Mouse (Mus musculus) hindlimb bud, embryonic 11.5 days (tissue): ENCODE measurements around the gene Olfr224.
"Not testable (repeated sequence)": the region's sequence is repeated elsewhere in the genome, so short reads cannot be mapped to it uniquely, and the experiment has no call there.

Experiments used
- DNase-seq: peaks from one replicate; pipeline ENCODE4 v3.0.0-alpha.2; 2012; ENCODE audit warnings: low read depth, low spot score; ENCODE audit errors: extremely low spot score

Gene Olfr224

DNA sequence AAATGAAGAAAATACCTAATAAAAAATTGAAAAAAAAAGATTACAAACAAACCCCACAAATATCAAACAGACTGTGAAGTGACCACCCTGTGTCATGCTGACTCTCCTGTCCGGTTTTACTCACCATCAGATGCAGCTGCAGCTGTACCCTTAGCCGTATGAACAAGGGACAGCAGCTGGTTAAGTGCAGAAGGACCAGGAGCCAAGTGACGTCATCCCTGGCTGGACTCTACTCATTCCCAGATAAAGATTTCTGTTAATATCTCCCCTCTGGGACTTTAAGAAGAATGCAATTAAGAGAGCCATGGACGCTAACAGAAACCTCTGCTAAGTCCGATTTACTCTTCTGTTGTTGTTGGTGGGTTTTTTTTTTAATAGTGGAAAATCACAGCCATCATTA, at the start of gene Olfr224:
Gene Olfr224, minus strand, starts transcription at position 149 of the 400 bp plus-strand sequence.
- no peak for DNase-seq

DNA sequence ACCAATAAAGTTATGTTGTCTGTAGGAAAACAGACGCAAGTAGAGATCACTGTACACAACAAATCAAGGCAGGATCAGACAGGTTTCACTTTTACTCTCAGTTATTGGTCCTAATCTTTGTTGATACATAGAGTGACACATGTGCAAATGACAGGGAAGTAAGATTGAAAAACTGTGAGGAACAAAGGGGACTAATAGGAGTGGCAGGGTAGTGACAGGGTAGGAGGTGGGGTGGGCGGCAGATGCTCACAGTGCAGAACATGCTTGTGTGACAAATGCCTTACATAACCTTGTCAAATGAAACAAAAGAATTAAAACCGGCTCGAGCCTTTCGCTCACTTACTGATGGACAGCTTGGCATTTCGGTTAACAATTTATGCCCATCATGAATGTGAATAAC, 48.4 kb upstream of the Olfr224 start:
- DNase-seq, result no peak

DNA sequence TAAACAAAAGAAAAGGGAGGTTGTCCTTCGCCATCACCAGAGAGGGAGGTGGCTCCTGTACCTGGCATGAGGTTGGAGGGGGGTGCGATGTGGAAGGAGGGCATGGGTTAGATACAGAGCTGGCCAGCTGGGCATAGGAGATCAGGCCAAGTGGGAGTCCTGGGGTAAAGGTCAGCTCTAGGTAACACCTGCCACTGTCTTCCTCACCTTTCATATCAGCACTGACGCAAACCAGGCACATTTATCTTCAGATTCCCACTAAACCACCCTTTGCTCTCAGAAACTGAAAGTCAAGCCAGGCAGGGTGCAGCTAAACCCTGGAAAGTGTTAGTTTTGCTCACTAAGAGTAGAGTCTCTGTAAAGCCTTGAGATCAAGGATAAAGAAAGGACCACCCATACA, 48.0 kb upstream of the Olfr224 start:
- DNase-seq, result no peak

DNA sequence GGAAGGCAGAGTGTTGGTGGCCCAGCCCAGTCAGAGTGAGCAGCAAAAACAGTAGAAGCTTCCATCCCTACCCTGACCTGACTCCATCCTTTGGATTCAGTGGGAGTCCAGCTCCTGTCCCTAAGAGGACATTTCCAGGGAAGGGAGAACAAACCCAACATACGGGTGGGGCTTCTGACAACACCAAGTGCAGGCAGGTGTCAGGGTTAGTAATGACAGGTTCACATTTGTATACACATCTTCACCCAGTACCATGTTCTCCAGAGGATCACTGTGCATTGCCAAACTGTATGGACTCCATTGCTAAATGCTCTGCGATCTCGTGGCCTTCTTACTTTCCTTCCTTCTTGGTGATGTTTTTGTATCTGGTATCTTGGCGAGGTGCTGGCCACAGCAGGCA, 45.6 kb upstream of the Olfr224 start, which contains the start of gene 2210407C18Rik:
Gene 2210407C18Rik, minus strand, starts transcription at position 101 of the 400 bp plus-strand sequence.
- DNase-seq, result no peak

DNA sequence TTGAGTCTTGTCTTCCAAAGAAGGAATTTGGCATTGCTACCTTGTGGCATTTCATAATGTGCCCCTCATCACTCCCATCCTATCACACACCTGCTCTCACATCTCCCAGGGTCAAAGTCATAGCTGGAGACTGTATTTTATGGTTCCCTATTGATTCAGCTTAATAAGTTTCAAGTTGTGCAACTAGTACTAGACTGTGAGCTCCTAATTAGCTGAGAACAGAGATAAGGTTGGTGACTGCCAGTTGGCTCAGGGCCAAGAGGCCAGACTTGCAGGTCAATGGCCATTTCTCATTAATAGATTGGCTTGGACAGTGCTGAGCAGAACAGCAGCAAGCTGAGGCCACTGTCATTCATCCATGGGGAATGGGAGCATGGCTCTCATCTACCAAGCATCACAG, 44.2 kb upstream of the Olfr224 start:
- no peak for DNase-seq

DNA sequence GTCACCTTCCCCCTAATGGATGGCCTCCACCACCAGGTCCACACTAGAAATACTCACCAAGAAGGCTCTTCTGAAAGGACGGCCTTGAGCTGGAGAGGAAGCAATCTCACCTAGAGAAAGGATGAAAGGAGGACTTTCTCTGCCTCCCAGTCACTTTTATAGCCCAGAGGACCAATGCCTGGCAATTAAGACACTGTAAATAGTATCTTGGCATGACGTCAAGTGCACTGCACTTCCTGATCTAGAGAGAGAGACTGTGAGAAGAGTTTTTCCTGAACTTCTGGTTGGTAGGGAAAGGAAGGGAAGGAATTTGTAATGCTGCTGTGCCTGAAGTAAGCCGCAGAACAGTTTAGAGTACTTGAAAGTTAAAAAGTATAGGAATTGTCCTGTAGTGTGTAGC, 43.0 kb upstream of the Olfr224 start:
- no peak for DNase-seq

DNA sequence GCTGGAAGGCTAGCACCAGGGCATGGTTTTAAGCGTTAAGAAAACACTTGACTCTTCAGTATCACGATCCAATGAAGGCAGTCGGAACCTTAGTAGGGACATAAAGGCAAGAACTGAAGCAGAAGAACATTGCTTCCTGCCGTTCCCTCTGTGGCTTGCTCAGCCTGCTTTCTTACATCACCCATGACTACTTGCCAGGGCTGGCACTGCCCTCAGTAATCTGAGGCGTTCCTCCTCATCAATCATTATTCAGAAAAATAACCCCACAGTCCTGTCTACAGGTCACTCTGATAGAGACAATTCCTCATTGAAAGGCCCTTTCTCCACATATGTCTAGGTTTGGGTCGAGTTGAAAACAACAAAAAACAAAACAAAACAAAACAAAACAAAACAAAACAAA, 36.7 kb upstream of the Olfr224 start:
- DNase-seq, result no peak

DNA sequence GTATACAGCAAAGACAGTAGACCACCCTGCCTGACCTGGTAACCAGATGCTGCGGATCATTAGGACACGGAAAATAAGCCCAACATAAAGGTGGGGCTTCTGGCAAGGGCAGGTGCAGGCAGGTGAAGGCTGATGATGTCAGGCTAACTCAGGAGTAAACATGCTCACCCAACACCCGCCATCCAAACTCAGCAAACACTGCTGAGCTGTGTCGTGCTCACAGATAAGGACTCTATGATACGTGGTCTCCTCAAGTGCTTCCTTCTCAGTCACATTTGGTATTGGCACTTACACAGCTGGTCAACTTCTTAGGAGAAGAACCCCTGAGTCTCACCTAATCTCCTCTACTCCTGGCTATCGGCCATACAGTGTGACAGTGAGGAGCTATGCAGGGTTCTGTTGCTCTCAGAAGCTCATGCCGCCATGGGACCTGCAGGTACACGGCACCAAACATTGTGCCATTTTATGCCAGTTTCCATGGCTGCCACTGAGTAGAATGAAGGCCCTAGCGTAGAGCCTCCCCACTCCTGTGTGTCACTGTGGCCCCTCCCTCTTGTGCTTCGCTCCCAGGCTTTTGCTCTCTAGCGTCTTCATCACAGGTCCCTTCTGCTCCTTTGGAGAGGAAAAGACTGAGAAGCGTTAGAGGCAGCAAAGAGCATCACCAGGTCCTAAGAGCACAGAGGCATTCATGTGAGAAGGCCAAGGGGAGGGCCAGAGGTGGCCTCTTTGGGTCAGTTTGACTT, 36.0 kb upstream of the Olfr224 start:
- DNase-seq, result no peak

DNA sequence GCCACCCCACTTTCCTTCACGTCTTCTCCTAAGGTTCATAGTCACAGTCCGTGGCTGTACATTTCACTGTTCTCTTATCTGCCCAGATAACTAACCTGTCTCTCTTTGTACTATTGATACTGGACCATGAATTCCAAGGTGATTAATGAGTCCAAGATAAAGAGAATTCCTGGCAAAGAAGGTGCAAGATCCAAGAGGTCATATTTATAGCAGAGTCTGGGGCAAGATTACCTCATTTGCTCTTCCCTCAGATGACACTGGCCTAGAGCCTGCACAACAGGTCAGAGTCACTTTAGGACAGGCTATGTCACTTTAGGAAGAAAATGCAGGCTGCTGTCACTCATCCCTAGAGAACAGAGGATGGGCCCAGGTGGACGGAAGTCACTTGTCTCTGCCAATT, 34.9 kb upstream of the Olfr224 start:
- no peak for DNase-seq

DNA sequence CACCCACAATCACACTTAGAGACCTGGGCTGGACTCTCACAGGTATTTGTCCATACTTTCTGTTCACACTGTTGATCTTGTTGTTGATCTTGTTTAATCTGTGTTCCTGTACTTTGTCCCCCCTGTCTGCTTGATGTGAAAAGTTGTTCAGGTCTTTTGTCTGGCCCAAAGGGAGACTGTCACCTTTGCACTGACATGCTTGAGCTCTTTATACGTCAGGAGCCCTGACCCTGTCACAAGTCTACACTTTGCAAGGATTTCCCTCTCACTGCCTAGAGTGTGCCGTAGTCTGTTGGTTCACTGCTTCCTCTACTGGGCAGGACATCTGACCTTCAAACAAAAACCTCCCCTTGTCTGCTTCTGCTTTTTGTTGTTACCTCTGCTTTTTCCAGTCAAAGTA, 34.3 kb upstream of the Olfr224 start:
- DNase-seq, result no peak

DNA sequence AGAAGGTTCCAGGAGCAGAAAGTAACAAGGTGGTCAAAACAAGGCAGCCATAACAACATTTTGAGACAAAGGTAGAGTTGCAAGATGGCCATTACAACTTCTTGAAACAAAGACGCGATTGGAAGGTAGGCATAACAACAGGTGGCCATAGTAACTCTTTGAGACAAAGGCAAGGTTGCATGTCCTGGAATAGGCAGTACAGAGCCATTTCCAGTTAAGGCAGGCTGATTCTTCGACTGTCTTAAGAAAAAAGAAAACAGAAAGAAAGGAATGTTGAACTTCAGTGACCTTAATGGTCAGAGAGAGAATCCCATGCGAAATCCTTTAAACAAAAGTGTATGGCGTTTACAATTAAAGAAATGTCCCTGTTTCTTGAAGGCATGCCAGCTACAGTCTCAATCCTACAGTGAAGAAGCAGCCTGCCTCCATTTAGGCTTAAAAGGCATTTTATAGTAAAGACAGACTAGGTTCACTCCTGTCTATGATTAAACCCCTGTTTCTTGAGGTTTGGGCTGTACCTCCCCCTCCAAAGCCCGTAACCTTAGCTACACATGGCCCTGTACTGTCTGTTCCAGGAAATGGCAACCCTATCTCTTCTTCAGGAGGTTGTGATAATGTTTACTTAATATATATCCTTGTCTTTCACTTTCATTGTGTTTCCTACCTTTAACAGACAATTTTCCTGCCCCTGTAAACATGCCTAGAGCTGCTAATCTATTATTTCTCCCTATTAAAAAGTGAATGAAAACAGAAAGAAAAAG, 32.6 kb upstream of the Olfr224 start:
- DNase-seq, result no peak

DNA sequence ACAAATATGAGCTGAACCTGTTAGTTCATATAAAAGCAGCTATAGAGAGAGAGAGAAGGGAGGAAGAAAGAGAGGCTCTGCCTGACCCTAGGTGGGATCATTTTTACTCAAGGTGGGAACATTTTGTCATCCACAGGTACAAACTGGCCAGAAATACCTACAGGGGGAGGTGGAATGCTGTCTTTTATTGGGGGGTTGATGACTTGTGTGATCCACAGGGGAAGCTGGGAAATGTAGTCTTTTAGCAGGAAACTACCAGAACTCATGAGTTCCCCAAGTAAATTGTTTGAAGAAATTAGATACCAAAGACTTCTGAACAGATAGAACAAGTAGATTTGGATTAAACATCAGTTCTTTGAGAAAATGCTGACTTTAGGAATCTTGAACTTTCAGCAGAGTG, 31.7 kb upstream of the Olfr224 start:
- no peak for DNase-seq

DNA sequence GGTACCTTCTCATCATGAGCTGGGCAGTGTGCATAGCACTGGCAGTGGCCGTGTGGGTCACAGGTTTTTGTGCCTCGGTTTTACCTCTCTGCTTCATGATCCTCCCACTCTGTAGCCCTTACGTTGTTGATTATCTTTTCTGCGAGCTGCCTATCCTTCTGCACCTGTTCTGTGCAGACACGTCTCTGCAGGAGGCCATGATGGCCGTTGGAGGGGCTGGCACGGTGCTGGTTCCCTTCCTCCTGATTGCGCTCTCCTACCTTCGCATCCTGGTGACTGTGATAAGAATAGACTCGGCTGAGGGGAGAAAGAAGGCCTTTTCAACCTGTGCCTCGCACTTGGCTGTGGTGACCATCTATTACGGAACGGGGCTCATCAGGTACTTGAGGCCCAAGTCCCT, 27.5 kb upstream of the Olfr224 start:
- no peak for DNase-seq

DNA sequence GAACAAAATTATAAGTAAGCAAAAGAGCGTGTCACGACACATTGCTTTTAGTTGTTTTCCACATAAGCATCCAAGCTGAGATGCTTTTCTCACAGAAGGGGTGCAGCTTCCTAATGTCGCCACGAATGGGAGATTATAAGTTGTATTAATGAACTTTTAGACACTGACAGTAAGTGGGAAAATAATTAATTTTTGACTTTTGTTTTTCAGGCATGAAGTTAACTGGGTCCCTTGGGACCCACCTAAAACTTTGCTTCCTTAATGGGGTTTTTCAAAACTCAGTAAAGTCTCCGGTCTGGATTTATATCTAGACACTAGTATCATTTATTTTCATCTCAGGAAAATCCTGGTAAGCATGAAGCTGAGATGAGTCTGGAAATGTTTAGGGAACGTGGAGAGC, 24.5 kb upstream of the Olfr224 start, which contains the start of gene Olfr324:
Gene Olfr324, plus strand, starts transcription at position 301 of the 400 bp plus-strand sequence.
- no peak for DNase-seq

DNA sequence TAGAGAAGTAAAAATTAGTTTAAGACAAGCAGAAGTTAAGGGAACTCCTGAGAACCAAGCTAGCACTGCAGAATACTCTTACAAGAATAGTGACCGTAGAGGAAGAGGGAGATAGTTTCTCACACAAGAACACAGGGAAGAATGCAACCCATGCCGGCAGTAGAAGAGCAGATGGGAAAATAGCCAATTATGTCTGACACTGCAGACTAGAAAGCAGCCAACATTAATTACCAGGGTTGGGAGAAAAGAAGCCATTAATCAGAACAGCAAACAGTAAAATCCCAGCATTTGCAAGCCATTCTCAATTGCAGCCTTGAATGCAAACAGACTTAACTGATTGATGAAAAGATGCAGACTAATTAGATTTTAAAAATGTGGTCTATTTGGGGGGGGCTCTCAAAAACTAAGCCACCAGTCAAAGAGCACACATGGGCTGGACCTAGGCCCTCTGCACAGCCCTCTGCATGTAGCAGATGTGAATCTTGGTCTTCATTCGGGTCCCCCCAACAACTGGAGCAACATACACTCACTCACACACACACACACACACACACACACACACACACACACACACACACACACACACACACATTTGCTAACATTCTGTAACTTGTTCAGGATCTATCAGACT, 18.4 kb upstream of the Olfr224 start:
- no peak for DNase-seq

DNA sequence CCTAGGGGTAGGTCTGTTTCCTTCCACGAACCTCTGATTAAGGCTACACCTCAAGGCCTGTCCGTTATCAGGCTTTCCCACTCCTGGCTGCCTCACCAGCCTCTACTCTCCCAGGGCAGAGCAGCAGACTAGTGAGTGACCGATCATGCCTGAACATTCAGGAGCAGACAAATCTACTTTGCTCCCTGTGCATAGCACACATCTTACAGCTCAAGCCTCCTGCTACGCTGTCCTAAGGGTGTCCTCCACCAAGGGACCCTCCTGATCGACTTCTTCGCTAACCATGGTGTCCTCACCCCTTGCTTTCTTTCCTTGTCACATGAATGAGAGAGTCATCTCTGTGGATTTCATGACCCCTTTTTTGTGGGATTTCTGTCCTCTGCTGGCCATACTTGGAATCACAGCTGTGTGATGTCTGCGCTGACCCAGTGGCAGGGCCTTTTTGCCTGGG, 17.6 kb upstream of the Olfr224 start:
- peak; percentile 39 for DNase-seq

DNA sequence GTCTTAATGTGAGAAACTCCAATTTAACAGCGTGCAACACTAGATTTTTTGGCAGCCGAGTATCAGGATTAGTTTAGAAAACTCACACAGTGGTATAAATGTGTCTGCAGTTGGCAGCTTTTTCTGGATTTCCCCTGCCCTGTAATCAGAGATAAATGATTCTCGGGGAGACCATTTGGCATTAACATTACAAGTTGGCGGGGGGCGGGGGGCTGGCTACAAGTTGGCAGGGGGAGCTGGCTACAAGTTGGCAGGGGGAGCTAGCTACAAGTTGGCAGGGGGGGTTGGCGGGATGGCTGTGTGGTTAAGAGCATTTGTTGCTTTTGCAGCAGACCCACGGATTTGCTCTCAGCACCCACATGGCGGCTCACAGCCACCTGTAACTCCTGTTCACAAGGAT, 8.3 kb upstream of the Olfr224 start:
- no peak for DNase-seq

DNA sequence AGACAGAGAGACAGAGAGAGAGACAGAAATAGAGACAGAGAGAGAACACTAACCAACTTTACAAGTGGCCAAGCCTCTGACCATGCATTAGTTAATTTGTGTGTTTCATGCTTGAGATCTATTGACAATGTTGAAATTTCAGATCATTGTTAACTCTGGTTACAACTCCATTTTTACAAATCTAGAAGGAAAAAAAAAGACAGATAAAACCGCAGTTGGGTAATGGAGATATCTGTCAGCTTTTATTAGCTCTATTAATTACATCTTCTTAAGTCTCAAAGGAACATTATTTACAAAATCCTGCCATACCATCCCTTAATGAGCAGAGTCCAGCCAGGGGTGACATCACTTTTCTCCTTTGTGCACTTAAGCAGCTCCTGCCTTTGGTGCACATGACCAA, 7.1 kb upstream of the Olfr224 start, which contains the start of gene Olfr325:
Gene Olfr325, plus strand, starts transcription at position 301 of the 400 bp plus-strand sequence.
- DNase-seq, result no peak

DNA sequence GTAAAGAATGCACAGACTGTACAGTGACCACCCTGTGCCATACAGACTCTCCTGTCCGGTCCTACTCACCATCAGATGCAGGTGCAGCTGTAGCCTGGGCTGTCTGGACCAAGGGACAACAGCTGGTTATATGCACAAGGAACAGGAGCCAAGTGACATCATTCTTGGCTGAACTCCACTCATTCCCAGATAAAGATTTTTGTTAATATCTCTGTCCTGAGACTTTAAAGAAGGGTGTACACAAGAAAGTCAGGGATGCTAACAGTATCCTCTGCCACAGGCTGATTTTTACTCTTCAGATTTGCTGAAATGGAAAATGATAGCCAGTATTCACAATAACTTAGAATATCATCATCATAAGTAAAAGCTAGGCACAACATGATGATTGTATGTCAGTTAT, 14.8 kb downstream of the Olfr224 start, which contains the start of gene Olfr328:
Gene Olfr328, minus strand, starts transcription at position 101 of the 400 bp plus-strand sequence.
- DNase-seq, result no peak

DNA sequence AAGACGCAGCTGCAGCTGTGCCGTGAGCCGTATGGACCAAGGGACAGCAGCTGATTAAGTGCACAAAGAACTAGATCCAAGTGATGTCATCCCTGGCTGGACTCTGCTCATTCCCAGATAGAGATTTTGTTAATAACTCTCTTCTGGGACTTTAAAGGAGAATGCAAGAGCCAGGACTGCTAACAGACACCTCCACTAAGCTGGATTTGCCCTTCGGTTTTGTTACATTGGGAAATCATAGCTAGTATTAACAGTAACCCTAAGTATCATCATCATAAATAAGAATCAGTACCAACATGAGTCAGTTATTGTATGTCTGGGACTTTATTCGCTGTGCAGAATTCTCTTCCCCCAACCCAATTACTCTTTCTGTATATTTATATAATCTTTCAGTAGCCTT, 24.0 kb downstream of the Olfr224 start, which contains the start of gene Olfr329-ps:
Gene Olfr329-ps, minus strand, starts transcription at position 101 of the 400 bp plus-strand sequence.
- no peak for DNase-seq

DNA sequence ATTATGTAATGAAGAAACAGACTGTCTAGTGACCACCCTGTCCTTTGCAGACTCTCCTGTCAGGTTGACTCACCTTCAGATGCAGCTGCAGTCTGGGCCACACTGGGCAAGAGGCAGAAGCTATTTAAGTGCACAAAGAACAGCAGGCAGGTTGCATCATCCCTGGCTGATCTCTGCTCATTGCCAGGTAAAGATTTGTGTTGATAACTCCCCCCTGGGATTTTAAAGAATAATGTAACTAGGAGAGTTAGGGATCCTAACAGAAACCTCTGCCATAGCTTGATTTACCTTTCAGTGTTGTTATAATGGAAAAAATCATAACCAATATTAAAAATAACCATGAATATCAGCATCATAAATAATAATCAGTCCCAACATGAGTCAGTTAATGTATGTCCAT, 35.6 kb downstream of the Olfr224 start, which contains the start of gene Olfr330:
Gene Olfr330, minus strand, starts transcription at position 101 of the 400 bp plus-strand sequence.
- not testable (repeated sequence) for DNase-seq
